Mouse (Mus musculus) kidney, embryonic 16.5 days (tissue): ENCODE results near the gene Mr1. TPM values are rescaled to one million over a fixed set of nuclear protein-coding genes. Genes with fewer than 3 reads are reported as not detected.
A peak's percentile ranks its signal among the peaks of the same experiment; 100 is the strongest.

Experiments used
- ATAC-seq: fragments of 200-750 bp; cut with Nextera tagmentation; 2 replicates; pipeline ENCODE4 v1.8.0; 2017; ENCODE audit warnings: moderate TSS enrichment; ENCODE audit not compliant: low FRiP score, low TSS enrichment
- H3K27ac ChIP-seq: fragments of 300-500 bp; sonication (generic); 2 replicates; pipeline ENCODE4 v1.5.1; 2014; ENCODE audit warnings: low read length
- H3K27me3 ChIP-seq: fragments of 300-500 bp; sonication (generic); 2 replicates; pipeline ENCODE4 v1.6.1; 2014; ENCODE audit warnings: low read length, control low read depth, mixed read lengths; ENCODE audit not compliant: insufficient read depth
- H3K36me3 ChIP-seq: fragments of 300-500 bp; sonication (generic); 2 replicates; pipeline ENCODE4 v1.6.1; 2014; ENCODE audit warnings: low read length, control low read depth, mixed read lengths; ENCODE audit not compliant: insufficient read depth
- H3K4me1 ChIP-seq: fragments of 300-500 bp; sonication (generic); 2 replicates; pipeline ENCODE4 v1.6.1; 2014; ENCODE audit warnings: low read length, control low read depth, mixed read lengths; ENCODE audit not compliant: insufficient read depth
- H3K4me2 ChIP-seq: fragments of 300-500 bp; sonication (generic); replicated peaks from 2 replicates; pipeline ENCODE4 v1.6.1; 2014; ENCODE audit warnings: low read depth, low read length
- H3K4me3 ChIP-seq: fragments of 300-500 bp; sonication (generic); 2 replicates; pipeline ENCODE4 v1.5.1; 2014; ENCODE audit warnings: mild to moderate bottlenecking, low read length
- H3K9ac ChIP-seq: fragments of 300-500 bp; sonication (generic); replicated peaks from 2 replicates; pipeline ENCODE4 v1.6.1; 2014; ENCODE audit warnings: low read length
- H3K9me3 ChIP-seq: fragments of 300-500 bp; sonication (generic); 2 replicates; pipeline ENCODE4 v1.6.1; 2016; ENCODE audit warnings: low read length, control low read depth
- WGBS: fragments of 180-500 bp; shearing (Covaris S2); extraction: QIAGEN DNeasy Blood & Tissue Kit; methylation state at CpG from one replicate; pipeline ENCODE4 v1.1.7; 2014; 5-methylcytosine and 5-hydroxymethylcytosine counted together
- polyA plus RNA-seq: library from polyadenylated mRNA; unstranded; fragments of >200 nt; fragmentation: Nextera tagmentation; extraction: Ambion mirVana; gene quantifications from 2 replicates; pipeline ENCODE4 v1.2.1, GENCODE M21; 2015

Gene Mr1
- polyA plus RNA-seq, 1 experiment from 2014 or later, result 8.6 TPM

GRCm38 (mm10) chr1:155172895-155173643, 26.5 kb upstream of the Mr1 start:
- Histone ChIP-seq H3K4me2 (no peak overlapping the region), H3K36me3 (peaks cover 11% of the 10 kb centered on the region), H3K4me1 (peaks cover 5% of the 10 kb centered on the region; the same call in 1 of the 2 replicates), H3K4me3 (no peak overlapping the region), H3K9me3 (no peaks in the 10 kb centered on the region), H3K9ac (no peak overlapping the region), H3K27ac (no peak overlapping the region), H3K27me3 (no peaks in the 10 kb centered on the region)
- WGBS, result 84% methylated on average over 3 of the region's 3 CpGs
- ATAC-seq, result no peak

GRCm38 (mm10) chr1:155169935-155170334, 23.3 kb upstream of the Mr1 start:
- no peak overlapping the region for H3K4me2 ChIP-seq
- H3K4me1 ChIP-seq, result peaks cover 5% of the 10 kb centered on the region; the same call in 1 of the 2 replicates
- H3K27ac ChIP-seq, result no peak overlapping the region
- no peaks in the 10 kb centered on the region for H3K9me3 ChIP-seq
- H3K36me3 ChIP-seq, result no peaks in the 10 kb centered on the region; the same call in 1 of the 2 replicates
- no peak overlapping the region for H3K4me3 ChIP-seq
- H3K27me3 ChIP-seq, result no peaks in the 10 kb centered on the region
- no peak for ATAC-seq
- H3K9ac ChIP-seq, result no peak overlapping the region

- Histone ChIP-seq H3K27me3 (no peaks in the 10 kb centered on the region), H3K9me3 (no peaks in the 10 kb centered on the region), H3K9ac (no peak overlapping the region), H3K4me2 (no peak overlapping the region), H3K4me3 (no peak overlapping the region), H3K36me3 (no peaks in the 10 kb centered on the region), H3K27ac (no peak overlapping the region), H3K4me1 (peaks cover 5% of the 10 kb centered on the region; the same call in 1 of the 2 replicates)
- ATAC-seq, result no peak
- 80% methylated on average over 3 of the region's 3 CpGs for WGBS
These were observed 20.8 kb upstream of the Mr1 start for GRCm38 (mm10) chr1:155167453-155167852.

- peak overlapping the region; percentile 91 for H3K27ac ChIP-seq
- peak overlapping the region; percentile 75 for H3K4me2 ChIP-seq
- H3K36me3 ChIP-seq, result no peaks in the 10 kb centered on the region
- WGBS, result under 1% methylated on average over 46 of the region's 46 CpGs
- peak overlapping the region; percentile 89 for H3K9ac ChIP-seq
- H3K4me1 ChIP-seq, result peaks cover 10% of the 10 kb centered on the region; the same call in 1 of the 2 replicates
- no peaks in the 10 kb centered on the region for H3K9me3 ChIP-seq
- peak; percentile 79 for ATAC-seq
- H3K4me3 ChIP-seq, result peak overlapping the region; percentile 92
- no peaks in the 10 kb centered on the region for H3K27me3 ChIP-seq
These were observed 12.4 kb upstream of the Mr1 start for GRCm38 (mm10) chr1:155158970-155159484.

- peak; percentile 98 for ATAC-seq
- Histone ChIP-seq H3K9me3 (no peaks in the 10 kb centered on the region), H3K4me1 (peaks cover 10% of the 10 kb centered on the region; the same call in 1 of the 2 replicates), H3K4me2 (peak within 1 kb of the TSS; percentile 75), H3K4me3 (peak within 1 kb of the TSS; percentile 92), H3K9ac (peak within 1 kb of the TSS; percentile 89), H3K36me3 (no peaks in the 10 kb centered on the region), H3K27ac (peak within 1 kb of the TSS; percentile 91), H3K27me3 (no peaks in the 10 kb centered on the region)
- WGBS, result 2% methylated on average over 46 of the region's 48 CpGs
These were observed 11.7 kb upstream of the Mr1 start, which contains the start of gene Stx6 for GRCm38 (mm10) chr1:155158141-155158969. Stx6 (plus strand) TSS chr1:155158715.

GRCm38 (mm10) chr1:155153906-155154305, 7.3 kb upstream of the Mr1 start:
- Histone ChIP-seq H3K9ac (no peak overlapping the region), H3K27me3 (no peaks in the 10 kb centered on the region), H3K4me3 (no peak overlapping the region), H3K4me1 (peaks cover 3% of the 10 kb centered on the region; the same call in 1 of the 2 replicates), H3K9me3 (no peaks in the 10 kb centered on the region), H3K27ac (no peak overlapping the region), H3K4me2 (no peak overlapping the region), H3K36me3 (no peaks in the 10 kb centered on the region)
- ATAC-seq, result no peak
- WGBS, result 62% methylated on average over 4 of the region's 4 CpGs

GRCm38 (mm10) chr1:155150821-155151220, 4.2 kb upstream of the Mr1 start:
- no peak overlapping the region for H3K9ac ChIP-seq
- no peaks in the 10 kb centered on the region for H3K27me3 ChIP-seq
- H3K27ac ChIP-seq, result no peak overlapping the region
- H3K4me1 ChIP-seq, result peaks cover 5% of the 10 kb centered on the region; the same call in 1 of the 2 replicates
- WGBS, result 71% methylated on average over 5 of the region's 5 CpGs
- no peaks in the 10 kb centered on the region for H3K9me3 ChIP-seq
- no peak for ATAC-seq
- H3K4me2 ChIP-seq, result no peak overlapping the region
- no peak overlapping the region for H3K4me3 ChIP-seq
- no peaks in the 10 kb centered on the region for H3K36me3 ChIP-seq

GRCm38 (mm10) chr1:155149403-155149802, 2.8 kb upstream of the Mr1 start:
- Histone ChIP-seq H3K4me3 (no peak overlapping the region), H3K4me1 (peaks cover 9% of the 10 kb centered on the region; the same call in 1 of the 2 replicates), H3K36me3 (no peaks in the 10 kb centered on the region), H3K27me3 (no peaks in the 10 kb centered on the region), H3K4me2 (no peak overlapping the region), H3K9me3 (no peaks in the 10 kb centered on the region), H3K27ac (no peak overlapping the region), H3K9ac (no peak overlapping the region)
- ATAC-seq, result no peak
- 92% methylated on average over 3 of the region's 3 CpGs for WGBS

- Histone ChIP-seq H3K9ac (no peak overlapping the region), H3K9me3 (no peaks in the 10 kb centered on the region), H3K36me3 (no peaks in the 10 kb centered on the region), H3K4me3 (no peak overlapping the region), H3K4me1 (peaks cover 9% of the 10 kb centered on the region; the same call in 1 of the 2 replicates), H3K27me3 (no peaks in the 10 kb centered on the region), H3K27ac (no peak overlapping the region), H3K4me2 (no peak overlapping the region)
- 85% methylated on average over 2 of the region's 2 CpGs for WGBS
- no peak for ATAC-seq
These were observed 614 bp upstream of the Mr1 start for GRCm38 (mm10) chr1:155147228-155147627.
